Mouse (Mus musculus) liver, adult 2 months (tissue): ENCODE data around the gene Dbt.

Experiments used
- CTCF ChIP-seq: fragments of 200-500 bp; IDR thresholded peaks from 2 replicates; pipeline ENCODE4 v1.5.1; 2011; ENCODE audit warnings: low read depth, low read length, control low read depth
- POLR2A ChIP-seq: fragments of 200-500 bp; IDR thresholded peaks from 2 replicates; pipeline ENCODE4 v1.6.1; 2011; ENCODE audit warnings: low read length, control low read depth; ENCODE audit not compliant: insufficient read depth; ENCODE audit errors: extremely low read depth

DNA sequence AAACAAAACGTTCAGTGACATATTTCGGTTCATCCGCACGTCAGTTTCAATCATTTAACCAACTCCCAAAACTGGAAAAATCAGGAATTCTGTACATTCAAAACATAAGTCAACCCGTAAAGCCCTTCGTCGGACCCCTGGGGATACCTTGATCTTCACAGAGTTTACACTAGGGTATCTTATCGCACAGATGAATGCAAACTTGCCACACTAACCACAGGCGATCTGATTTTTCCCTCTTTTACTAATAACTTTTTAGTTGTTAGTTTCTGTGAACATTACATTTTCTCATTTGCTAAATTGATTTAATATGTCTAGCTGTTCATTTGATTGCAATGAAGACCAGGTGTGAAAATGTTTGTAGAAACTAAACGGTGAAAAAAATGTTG, 82.7 kb downstream of the Dbt start:
- TF ChIP-seq POLR2A (no peak), CTCF (no peak)
